Mouse (Mus musculus) frontal cortex, adult 2 months (tissue): ENCODE measurements at regions not wholly inside any gene's neighbourhood (a gene's known extent, or its start where the extent isn't known, plus 50 kb on each side); places are given as distances from the start of the nearest gene placed in this dataset.

Experiments used
- DNase-seq, 2 experiments: peaks; one replicate each; pipeline ENCODE4 v3.0.0; 2022; ENCODE audit warnings: low spot score in 1 of 2; ENCODE audit errors: extremely low spot score in 1 of 2

GRCm38 (mm10) chrX:142623359-142623758 lies 57.8 kb upstream of the Tmem164 start:
- DNase-seq, result no peak

GRCm38 (mm10) chrX:142623882-142624281 lies 57.3 kb upstream of the Tmem164 start:
- DNase-seq, result no peak
